Mouse (Mus musculus) forebrain, embryonic 16.5 days (tissue): ENCODE data around the gene Pde6d. TPM values are rescaled to one million over a fixed set of nuclear protein-coding genes. Genes with fewer than 3 reads are reported as not detected.

ENCODE experiments used
- ATAC-seq: fragments of 200-750 bp; cut with Nextera tagmentation; 2 replicates; pipeline ENCODE4 v1.8.0; 2017; ENCODE audit warnings: mild to moderate bottlenecking, moderate library complexity
- H3K27ac ChIP-seq: fragments of 300-500 bp; sonication (generic); 2 replicates; pipeline ENCODE4 v1.5.1; 2014; ENCODE audit warnings: low read length, control low read depth
- H3K27me3 ChIP-seq: fragments of 300-500 bp; sonication (generic); replicated peaks from 2 replicates; pipeline ENCODE4 v1.6.1; 2014; ENCODE audit warnings: low read length; ENCODE audit not compliant: control insufficient read depth, insufficient read depth
- H3K36me3 ChIP-seq: fragments of 300-500 bp; sonication (generic); 2 replicates; pipeline ENCODE4 v1.6.1; 2014; ENCODE audit not compliant: control insufficient read depth, insufficient read depth
- H3K4me1 ChIP-seq: fragments of 300-500 bp; sonication (generic); replicated peaks from 2 replicates; pipeline ENCODE4 v1.6.1; 2014; ENCODE audit warnings: low read length; ENCODE audit not compliant: control insufficient read depth, insufficient read depth
- H3K4me2 ChIP-seq: fragments of 300-500 bp; sonication (generic); 2 replicates; pipeline ENCODE4 v1.6.1; 2014; ENCODE audit warnings: mild to moderate bottlenecking, low read length, control low read depth
- H3K4me3 ChIP-seq: fragments of 300-500 bp; sonication (generic); replicated peaks from 2 replicates; pipeline ENCODE4 v1.5.1; 2014; ENCODE audit warnings: mild to moderate bottlenecking, low read length, control low read depth
- H3K9ac ChIP-seq: fragments of 300-500 bp; sonication (generic); replicated peaks from 2 replicates; pipeline ENCODE4 v1.6.1; 2014; ENCODE audit warnings: low read depth, low read length, control low read depth
- H3K9me3 ChIP-seq: fragments of 300-500 bp; sonication (generic); 2 replicates; pipeline ENCODE4 v1.6.1; 2016; ENCODE audit warnings: low read length; ENCODE audit not compliant: control insufficient read depth
- WGBS: fragments of 180-500 bp; shearing (Covaris S2); extraction: QIAGEN DNeasy Blood & Tissue Kit; methylation state at CpG from one replicate; pipeline ENCODE4 v1.1.7; 2014; 5-methylcytosine and 5-hydroxymethylcytosine counted together
- polyA plus RNA-seq: library from polyadenylated mRNA; unstranded; fragments of >200 nt; fragmentation: Nextera tagmentation; extraction: Ambion mirVana; gene quantifications from 2 replicates; pipeline ENCODE4 v1.2.1, GENCODE M21; 2015

The Pde6d gene
- polyA plus RNA-seq, 1 experiment from 2014 or later, result 90.1 TPM

DNA sequence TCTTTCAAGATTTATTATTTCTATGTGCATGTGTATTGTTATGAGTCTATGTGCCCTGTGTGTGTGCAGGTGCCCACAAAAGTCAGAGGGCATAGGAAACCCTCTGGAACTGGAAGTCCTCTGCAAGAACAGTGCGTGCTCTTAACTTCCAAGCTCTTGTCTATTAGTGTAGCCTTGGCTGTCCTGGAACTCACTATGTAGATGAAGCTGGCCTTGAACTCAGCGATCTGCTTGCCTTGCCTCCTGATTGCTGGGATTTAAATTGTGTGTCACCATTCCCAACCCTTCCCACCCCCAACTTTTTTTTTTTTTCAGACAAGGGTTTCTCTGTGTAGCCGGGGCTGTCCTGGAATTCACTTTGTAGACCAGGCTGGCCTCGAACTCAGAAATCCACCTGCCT, 86.1 kb downstream of the Pde6d start:
- H3K4me1 ChIP-seq, result peaks cover 19% of the 10 kb centered on the region
- no peak overlapping the region for H3K4me3 ChIP-seq
- no peak overlapping the region for H3K4me2 ChIP-seq
- H3K27ac ChIP-seq, result no peak overlapping the region
- H3K9ac ChIP-seq, result no peak overlapping the region
- no peaks in the 10 kb centered on the region for H3K27me3 ChIP-seq
- whole genome bisulfite sequencing, result 92% methylated on average over 4 of the region's 4 CpGs
- no peaks in the 10 kb centered on the region for H3K9me3 ChIP-seq
- ATAC-seq, result no peak
- H3K36me3 ChIP-seq, result no peaks in the 10 kb centered on the region

DNA sequence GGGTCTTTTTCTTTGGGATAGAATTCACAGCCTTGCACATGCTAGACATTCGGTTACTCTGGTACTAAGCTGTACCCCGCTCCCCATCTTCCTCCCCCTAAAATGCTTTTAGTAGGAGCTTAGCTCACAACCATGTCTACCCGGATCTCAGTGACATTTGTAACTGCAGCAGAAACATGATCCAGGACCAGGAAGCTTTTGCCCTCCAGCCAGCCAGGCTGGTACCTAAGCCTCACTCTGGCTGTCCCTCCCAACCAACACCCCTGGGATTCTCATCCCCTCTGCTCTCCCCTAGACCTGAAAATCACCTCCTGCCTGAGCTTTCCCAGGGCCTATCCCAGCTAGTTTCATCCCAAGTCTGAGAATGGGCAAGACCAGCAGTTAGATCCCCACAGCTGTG, 88.6 kb downstream of the Pde6d start:
- Histone ChIP-seq H3K4me3 (no peak overlapping the region), H3K27ac (no peak overlapping the region), H3K27me3 (no peaks in the 10 kb centered on the region), H3K4me1 (peaks cover 15% of the 10 kb centered on the region), H3K9ac (no peak overlapping the region), H3K4me2 (no peak overlapping the region), H3K9me3 (no peaks in the 10 kb centered on the region), H3K36me3 (no peaks in the 10 kb centered on the region)
- 84% methylated on average over 3 of the region's 3 CpGs for WGBS
- ATAC-seq, result no peak

Other genes starting within 250 kb of the Pde6d start
- gene Ncl, start 223.2 kb downstream of the Pde6d start, polyA plus RNA-seq, result 227 and 228 TPM in 2 replicates
- not detected in 2 replicates for gene Nmur1, start 156.4 kb downstream of the Pde6d start, polyA plus RNA-seq
- gene Tex44, start 156.3 kb downstream of the Pde6d start, polyA plus RNA-seq, result not detected in 2 replicates
- gene Ptma, start 55.9 kb downstream of the Pde6d start, polyA plus RNA-seq, result 1,987 and 2,275 TPM in 2 replicates
- 59.7 and 64.6 TPM in 2 replicates for gene Cops7b, start 275 bp upstream of the Pde6d start, polyA plus RNA-seq
- gene Nppc, start 87.9 kb upstream of the Pde6d start, polyA plus RNA-seq, result 3.7 and 5.2 TPM in 2 replicates
- 38.5 and 43.2 TPM in 2 replicates for gene Dis3l2, start 121.2 kb upstream of the Pde6d start, polyA plus RNA-seq